Mouse (Mus musculus): ENCODE results near the gene Lifr.

DNA sequence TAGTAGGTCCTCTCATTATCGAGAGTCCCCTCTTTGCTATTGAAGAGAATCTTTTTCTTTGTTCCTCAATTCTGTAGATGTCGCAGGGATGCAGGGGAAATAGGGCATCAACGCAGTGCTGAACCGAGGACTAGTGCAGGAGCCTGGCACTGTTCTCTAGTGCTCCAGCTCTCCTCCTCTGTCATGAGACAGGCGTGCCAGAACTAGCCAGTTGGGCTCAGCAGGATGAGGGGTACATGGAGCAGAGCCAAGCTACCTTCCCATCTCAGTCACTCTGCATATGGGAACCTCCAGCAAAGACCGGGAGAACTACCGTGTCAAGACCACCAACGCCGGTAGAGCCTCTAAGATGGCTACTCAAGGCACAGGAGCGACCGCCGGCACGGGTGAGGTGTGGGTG lies 114.5 kb downstream of the Lifr start:
- TF ChIP-seq CTCF (IDR thresholded peaks at IDR 0.05; ENCODE audit: borderline replicate concordance, insufficient read depth, low read depth, low read length) = no peak
- TF ChIP-seq POLR2A (IDR thresholded peaks at IDR 0.05; ENCODE audit: borderline replicate concordance, insufficient read depth, low read length) = no peak
